Mouse (Mus musculus) stomach, postnatal 0 days (tissue): Measurements from ENCODE around the gene Capzb.

ENCODE experiments used
- CTCF ChIP-seq: IDR thresholded peaks from 2 replicates; pipeline ENCODE4 v1.5.1; 2016; ENCODE audit warnings: antibody characterized with exemption, low read depth, mild to moderate bottlenecking, moderate library complexity
- EP300 ChIP-seq: optimal IDR thresholded peaks from 2 replicates; pipeline ENCODE3; 2016; ENCODE audit warnings: antibody characterized with exemption

DNA sequence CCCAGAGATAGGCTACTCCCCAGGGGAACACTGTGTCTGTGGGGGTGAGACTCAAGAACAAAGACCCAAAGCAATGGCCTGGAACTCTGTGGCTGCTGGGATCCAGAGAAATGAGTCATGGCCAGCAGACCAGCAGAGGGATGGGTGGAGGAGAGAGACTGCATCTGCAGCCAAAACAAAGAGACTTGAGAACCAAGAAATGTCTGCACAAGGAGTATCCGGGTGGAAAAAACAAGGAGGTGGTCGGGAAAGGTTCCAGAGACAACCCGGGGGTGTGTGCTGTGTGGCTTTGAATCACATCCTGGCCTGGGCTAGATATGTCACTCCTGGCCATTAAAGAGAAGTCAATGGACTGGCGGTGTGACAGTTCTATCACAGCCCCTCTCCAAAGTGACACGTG lies 45.9 kb upstream of the Capzb start:
- TF ChIP-seq CTCF (no peak), EP300 (no peak)
